Mouse (Mus musculus): ENCODE results near the gene Atl3. TPM values are rescaled to one million over a fixed set of nuclear protein-coding genes. Genes with fewer than 3 reads are reported as not detected.

Atl3 gene
- polyA plus RNA-seq (2014; fragmentation: Illumina TruSeq; extraction: RNeasy Lipid Tissue Mini Kit (QIAGEN cat#74804); ENCODE audit: low read depth, low replicate concordance) = 61.4 TPM

GRCm38 (mm10) chr19:7493352-7494186, at the start of gene Atl3:
TSS of gene Atl3 (plus strand) at chr19:7494040.

GRCm38 (mm10) chr19:7482599-7483511, 11.0 kb upstream of the Atl3 start, which contains the start of gene Rtn3:
TSS of gene Rtn3 (minus strand) at chr19:7483281.

GRCm38 (mm10) chr19:7557328-7557822, 63.5 kb downstream of the Atl3 start, which contains the start of gene Pla2g16:
TSS of gene Pla2g16 (plus strand) at chr19:7557459.

Other genes starting within 250 kb of the Atl3 start
- gene Rcor2, start 226.7 kb upstream of the Atl3 start, polyA plus RNA-seq (2014; fragmentation: Illumina TruSeq; extraction: RNeasy Lipid Tissue Mini Kit (QIAGEN cat#74804); ENCODE audit: low read depth, low replicate concordance) = 8.1 TPM
- 49.5 TPM for gene Mark2, start 152.2 kb upstream of the Atl3 start, polyA plus RNA-seq (2014; fragmentation: Illumina TruSeq; extraction: RNeasy Lipid Tissue Mini Kit (QIAGEN cat#74804); ENCODE audit: low read depth, low replicate concordance)
- 10.6 TPM for gene Spindoc, start 111.0 kb upstream of the Atl3 start, polyA plus RNA-seq (2014; fragmentation: Illumina TruSeq; extraction: RNeasy Lipid Tissue Mini Kit (QIAGEN cat#74804); ENCODE audit: low read depth, low replicate concordance)
- 19.0 TPM for gene 2700081O15Rik, start 76.4 kb upstream of the Atl3 start, polyA plus RNA-seq (2014; fragmentation: Illumina TruSeq; extraction: RNeasy Lipid Tissue Mini Kit (QIAGEN cat#74804); ENCODE audit: low read depth, low replicate concordance)
- 222 TPM for gene Rtn3, start 10.8 kb upstream of the Atl3 start, polyA plus RNA-seq (2014; fragmentation: Illumina TruSeq; extraction: RNeasy Lipid Tissue Mini Kit (QIAGEN cat#74804); ENCODE audit: low read depth, low replicate concordance)
- 187 TPM for gene Pla2g16, start 63.4 kb downstream of the Atl3 start, polyA plus RNA-seq (2014; fragmentation: Illumina TruSeq; extraction: RNeasy Lipid Tissue Mini Kit (QIAGEN cat#74804); ENCODE audit: low read depth, low replicate concordance)
- 105 TPM for gene Lgals12, start 113.2 kb downstream of the Atl3 start, polyA plus RNA-seq (2014; fragmentation: Illumina TruSeq; extraction: RNeasy Lipid Tissue Mini Kit (QIAGEN cat#74804); ENCODE audit: low read depth, low replicate concordance)
- gene Hrasls5, start 118.5 kb downstream of the Atl3 start, polyA plus RNA-seq (2014; fragmentation: Illumina TruSeq; extraction: RNeasy Lipid Tissue Mini Kit (QIAGEN cat#74804); ENCODE audit: low read depth, low replicate concordance) = 28.9 TPM
- gene Slc22a19, start 217.3 kb downstream of the Atl3 start, polyA plus RNA-seq (2014; fragmentation: Illumina TruSeq; extraction: RNeasy Lipid Tissue Mini Kit (QIAGEN cat#74804); ENCODE audit: low read depth, low replicate concordance) = not detected

All from adipose tissue, adult 10 weeks (tissue).